Mouse (Mus musculus) olfactory bulb, adult 2 months (tissue): ENCODE measurements around the gene Tmbim4.

Source experiments
- CTCF ChIP-seq: fragments of 200-500 bp; IDR thresholded peaks from 2 replicates; pipeline ENCODE4 v1.5.1; 2012; ENCODE audit warnings: low read depth, mild to moderate bottlenecking, low read length, moderate library complexity; ENCODE audit not compliant: insufficient read depth
- POLR2A ChIP-seq: fragments of 200-500 bp; IDR thresholded peaks from 2 replicates; pipeline ENCODE4 v1.6.1; 2012; ENCODE audit warnings: mild to moderate bottlenecking, low read depth, low read length, moderate library complexity; ENCODE audit not compliant: insufficient read depth

DNA sequence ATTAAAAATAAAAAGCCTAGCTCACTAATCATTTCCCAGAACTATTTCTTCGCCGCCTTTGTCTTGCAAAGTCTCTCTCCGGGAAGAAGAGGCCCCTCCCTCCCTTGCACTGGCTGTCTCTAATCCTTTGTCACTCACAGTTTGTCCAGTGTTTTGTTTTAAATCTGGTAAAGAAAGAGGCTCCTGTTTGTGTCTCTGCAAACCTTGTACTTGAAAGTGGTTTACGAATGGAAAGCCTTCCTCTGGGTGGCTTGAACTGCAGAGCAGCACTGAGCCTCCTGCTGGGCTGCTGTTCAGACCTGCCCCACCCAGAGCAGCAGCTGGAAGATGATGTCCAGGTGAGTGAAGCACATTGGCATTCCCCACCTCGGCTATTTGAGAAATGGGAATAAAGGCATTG, 30.1 kb upstream of the Tmbim4 start:
- TF ChIP-seq CTCF (no peak), POLR2A (no peak)
